Mouse (Mus musculus): ENCODE measurements around the gene Gm20458.

GRCm38 (mm10) chr2:164445399-164446085 lies 15.2 kb upstream of the Gm20458 start:
- TF ChIP-seq CTCF (IDR thresholded peaks at IDR 0.05; ENCODE audit: low read depth) (no peak), EP300 (IDR thresholded peaks at IDR 0.05; ENCODE audit: low read depth) (peak; percentile 61; the same call in 1 of the 2 replicates)

Measured in liver, postnatal 0 days (tissue).